Mouse (Mus musculus) CH12.LX (cell line): ENCODE measurements around the gene Tmem140. TPM values are rescaled to one million over a fixed set of nuclear protein-coding genes. Genes with fewer than 3 reads are reported as not detected.

Source experiments
- DNase-seq: peaks from one replicate; pipeline ENCODE4 v3.0.0-alpha.2; 2013; ENCODE audit errors: extremely low read depth
- H3K27ac ChIP-seq: 2 replicates; pipeline ENCODE4 v1.5.1; 2012; ENCODE audit warnings: low read depth, mild to moderate bottlenecking, control low read depth, moderate library complexity; ENCODE audit not compliant: insufficient read depth
- H3K27me3 ChIP-seq: replicated peaks from 2 replicates; pipeline ENCODE3; 2012; ENCODE audit warnings: inconsistent platforms
- H3K36me3 ChIP-seq, 2 experiments: replicated peaks in 1 of 2; 2 replicates each; pipeline versions ENCODE3 to v1.6.1; 2012; ENCODE audit warnings: inconsistent platforms in 1 of 2, low read length in 1 of 2, mild to moderate bottlenecking in 1 of 2, mixed read lengths in 1 of 2, moderate library complexity in 1 of 2; ENCODE audit not compliant: control insufficient read depth in 1 of 2, insufficient read depth in 1 of 2
- H3K4me1 ChIP-seq, 2 experiments: 2 replicates each; pipeline ENCODE4 v1.6.1; 2012; ENCODE audit warnings: inconsistent platforms in 1 of 2, moderate library complexity in 1 of 2; ENCODE audit not compliant: insufficient read depth in 2 of 2, control insufficient read depth in 1 of 2
- H3K4me2 ChIP-seq: 2 replicates; pipeline ENCODE4 v1.6.1; 2012; ENCODE audit warnings: low read depth, mild to moderate bottlenecking, control low read depth; ENCODE audit not compliant: poor library complexity, insufficient read depth, severe bottlenecking
- H3K4me3 ChIP-seq, 3 experiments: fragments of 150-350 bp in 1 of 3; sonication (generic) in 1 of 3; replicated peaks in 1 of 3; 2 replicates each; pipeline versions ENCODE3 to v1.5.1; 2011 to 2012; ENCODE audit warnings: low read depth in 2 of 3, low read length in 2 of 3, mild to moderate bottlenecking in 2 of 3, moderate library complexity in 2 of 3, control low read depth in 1 of 3, improper control_type of control experiment in 1 of 3, inconsistent platforms in 1 of 3, mixed read lengths in 1 of 3; ENCODE audit not compliant: poor library complexity in 1 of 3
- H3K79me2 ChIP-seq: replicated peaks from 2 replicates; pipeline ENCODE4 v1.6.1; 2012; ENCODE audit warnings: mild to moderate bottlenecking, moderate library complexity; ENCODE audit not compliant: control insufficient read depth, poor library complexity, insufficient read depth, severe bottlenecking; ENCODE audit errors: extremely low read depth
- H3K9ac ChIP-seq: 2 replicates; pipeline ENCODE4 v1.6.1; 2012; ENCODE audit warnings: low read depth, mild to moderate bottlenecking, control low read depth, moderate library complexity; ENCODE audit not compliant: insufficient read depth
- H3K9me3 ChIP-seq: replicated peaks from 2 replicates; pipeline ENCODE3; 2012; ENCODE audit warnings: low read length, inconsistent platforms, mixed read lengths
- BHLHE40 ChIP-seq: IDR thresholded peaks from 2 replicates; pipeline ENCODE4 v1.6.1; 2011; ENCODE audit warnings: mild to moderate bottlenecking, low read depth, low read length, improper control_type of control experiment
- E2F4 ChIP-seq: IDR thresholded peaks from 2 replicates; pipeline ENCODE4 v1.6.1; 2011; ENCODE audit warnings: low read depth, low read length, improper control_type of control experiment; ENCODE audit not compliant: insufficient replicate concordance
- ETS1 ChIP-seq: conservative IDR thresholded peaks from 2 replicates; pipeline ENCODE4 v1.6.1; 2012; ENCODE audit warnings: low read depth, mild to moderate bottlenecking, inconsistent platforms, low read length, improper control_type of control experiment, moderate library complexity
- MAFK ChIP-seq: IDR thresholded peaks from 2 replicates; pipeline ENCODE4 v1.6.1; 2011; ENCODE audit warnings: low read length, improper control_type of control experiment; ENCODE audit not compliant: insufficient replicate concordance
- MXI1 ChIP-seq: IDR thresholded peaks from 2 replicates; pipeline ENCODE4 v1.6.1; 2011; ENCODE audit warnings: mild to moderate bottlenecking, low read depth, low read length, improper control_type of control experiment
- RCOR1 ChIP-seq: conservative IDR thresholded peaks from 2 replicates; pipeline ENCODE4 v1.6.1; 2012; ENCODE audit warnings: low read depth, mild to moderate bottlenecking, inconsistent platforms, low read length, improper control_type of control experiment
- SIN3A ChIP-seq: IDR thresholded peaks from 2 replicates; pipeline ENCODE4 v1.6.1; 2012; ENCODE audit warnings: low read length, improper control_type of control experiment, inconsistent platforms
- TBP ChIP-seq: conservative IDR thresholded peaks from 2 replicates; pipeline ENCODE4 v1.6.1; 2011; ENCODE audit warnings: low read depth, low read length, improper control_type of control experiment
- USF2 ChIP-seq: conservative IDR thresholded peaks from 2 replicates; pipeline ENCODE4 v1.6.1; 2011; ENCODE audit warnings: low read depth, low read length, improper control_type of control experiment
- ZNF384 ChIP-seq: IDR thresholded peaks from 2 replicates; pipeline ENCODE4 v1.6.1; 2012; ENCODE audit warnings: low read depth, low read length, improper control_type of control experiment, inconsistent platforms
- dilution Hi-C: fragments of 300-500 bp; cut with MboI; formaldehyde crosslinking; loops from 2 replicates; pipeline ENCODE4 v1.14.3; 2020; ENCODE audit warnings: low sequenced_read_pairs; ENCODE audit not compliant: extremely low pct_unique_long_range_greater_than_20kb, extremely low pct_ligation_motif_present
- in situ Hi-C: fragments of 300-500 bp; cut with MboI; formaldehyde crosslinking; loops from 3 replicates; pipeline ENCODE4 v1.14.3; 2019; ENCODE audit warnings: low sequenced_read_pairs, low pct_ligation_motif_present, low pct_unique_long_range_greater_than_20kb, mixed read lengths
- polyA plus RNA-seq: library from polyadenylated mRNA; unstranded; fragments of >175 nt; gene quantifications from 2 replicates; pipeline ENCODE4 v1.2.1, GENCODE M21; 2012; ENCODE audit warnings: low read depth; ENCODE audit not compliant: insufficient read length
- total RNA-seq, 2 experiments: library from RNA; depleted of rRNA; stranded (reverse); fragments of 300-350 nt in 1 of 2; fragments of >200 nt in 1 of 2; gene quantifications; 2 replicates each; pipeline ENCODE4 v1.2.3; 2012 to 2014

The Tmem140 gene
- total and polyA plus RNA-seq, 3 experiments = 1.2 to 3.6 (median 2.8) TPM

GRCm38 (mm10) chr6:34867301-34867994 lies 4.5 kb downstream of the Tmem140 start:
- H3K36me3 ChIP-seq = peaks cover 8 to 20% of the 10 kb centered on the region in 2 experiments
- no peaks in the 10 kb centered on the region; the same call in 1 of the 2 replicates for H3K79me2 ChIP-seq
- H3K4me1 ChIP-seq = peaks cover 30 to 77% of the 10 kb centered on the region in 2 experiments
- no peak overlapping the region for H3K9ac ChIP-seq
- TF ChIP-seq TBP (0 out of 2 replicates have a peak, but pooled peaks have one; percentile 10), ZNF384 (no peak), ETS1 (peak; percentile 30)
- dilution Hi-C loops (no loop called here), in situ Hi-C loops (no loop called here)
- no peaks in the 10 kb centered on the region for H3K9me3 ChIP-seq
- no peaks in the 10 kb centered on the region for H3K27me3 ChIP-seq
- peak overlapping the region; percentile 59 for H3K4me2 ChIP-seq
- no peak overlapping the region for H3K4me3 ChIP-seq
- peak; percentile 66 for DNase-seq
- no peak overlapping the region for H3K27ac ChIP-seq

GRCm38 (mm10) chr6:34867995-34868350 lies 5.0 kb downstream of the Tmem140 start:
- dilution Hi-C loops (no loop called here), in situ Hi-C loops (no loop called here)
- H3K4me2 ChIP-seq = peak overlapping the region; percentile 59
- no peak for DNase-seq
- no peaks in the 10 kb centered on the region for H3K27me3 ChIP-seq
- no peak overlapping the region for H3K27ac ChIP-seq
- no peak overlapping the region for H3K4me3 ChIP-seq
- TF ChIP-seq E2F4 = no peak
- TF ChIP-seq USF2 = no peak
- peaks cover 13 to 25% of the 10 kb centered on the region in 2 experiments for H3K36me3 ChIP-seq
- no peaks in the 10 kb centered on the region; the same call in 1 of the 2 replicates for H3K79me2 ChIP-seq
- peaks cover 30 to 77% of the 10 kb centered on the region in 2 experiments for H3K4me1 ChIP-seq
- no peaks in the 10 kb centered on the region for H3K9me3 ChIP-seq
- H3K9ac ChIP-seq = no peak overlapping the region

- Histone ChIP-seq H3K27ac (no peak overlapping the region), H3K4me3 (no peak overlapping the region), H3K27me3 (no peaks in the 10 kb centered on the region), H3K36me3 (peaks cover 19 to 31% of the 10 kb centered on the region in 2 experiments), H3K9ac (no peak overlapping the region), H3K4me1 (peaks cover 30 to 77% of the 10 kb centered on the region in 2 experiments), H3K9me3 (no peaks in the 10 kb centered on the region), H3K79me2 (no peaks in the 10 kb centered on the region; the same call in 1 of the 2 replicates), H3K4me2 (no peak overlapping the region)
- in situ Hi-C loops = no loop called here
- TF ChIP-seq BHLHE40 (no peak), SIN3A (no peak), MXI1 (no peak), RCOR1 (no peak), MAFK (no peak), USF2 (no peak)
- DNase-seq = no peak
- dilution Hi-C loops = no loop called here
Measured at GRCm38 (mm10) chr6:34868507-34869217, 5.7 kb downstream of the Tmem140 start.
